Mouse (Mus musculus): ENCODE results near the gene Phlda2. TPM values are rescaled to one million over a fixed set of nuclear protein-coding genes. Genes with fewer than 3 reads are reported as not detected.
"Not testable (repeated sequence)": the region's sequence is repeated elsewhere in the genome, so short reads cannot be mapped to it uniquely, and the experiment has no call there.

The Phlda2 gene
- 0.85 and 1.4 TPM in 2 replicates for polyA plus RNA-seq (2014; fragmentation: Nextera tagmentation; extraction: Ambion mirVana)

- no peaks in the 10 kb centered on the region; the same call in 1 of the 2 replicates for H3K9me3 ChIP-seq (ENCODE audit: control insufficient read depth, low read length)
- WGBS, result 3% methylated on average over 51 of the region's 51 CpGs
- peak within 1 kb of the TSS; percentile 59 for H3K4me2 ChIP-seq (ENCODE audit: low read depth)
- peaks cover 41% of the 10 kb centered on the region for H3K27me3 ChIP-seq (ENCODE audit: control insufficient read depth, insufficient read depth, low read length)
- H3K4me3 ChIP-seq (ENCODE audit: low read depth, low read length), result peak within 1 kb of the TSS; percentile 35
- ATAC-seq (ENCODE audit: insufficient read depth, low FRiP score, low TSS enrichment) (no peak), DNase-seq (ENCODE audit: low spot score) (peak; percentile 55)
- H3K36me3 ChIP-seq (ENCODE audit: control insufficient read depth, insufficient read depth, low read length), result no peaks in the 10 kb centered on the region
- H3K27ac ChIP-seq (ENCODE audit: low read depth, low read length), result no peak within 1 kb of the TSS
- no peaks in the 10 kb centered on the region for H3K4me1 ChIP-seq (ENCODE audit: control insufficient read depth, insufficient read depth, low read length)
- H3K9ac ChIP-seq (ENCODE audit: low read length), result no peak within 1 kb of the TSS
These were observed at the start of gene Phlda2 for GRCm38 (mm10) chr7:143502418-143503200. Gene Phlda2 (minus strand): TSS chr7:143503150.

GRCm38 (mm10) chr7:143549588-143550220 lies 46.8 kb upstream of the Phlda2 start:
- peak overlapping the region; percentile 17; the same call in 1 of the 2 replicates for H3K27ac ChIP-seq (ENCODE audit: low read depth, low read length)
- DNase-seq (ENCODE audit: low spot score) (no peak), ATAC-seq (ENCODE audit: insufficient read depth, low FRiP score, low TSS enrichment) (peak; percentile 13; the same call in 1 of the 2 replicates)
- peaks cover 8% of the 10 kb centered on the region; the same call in 1 of the 2 replicates for H3K4me1 ChIP-seq (ENCODE audit: control insufficient read depth, insufficient read depth, low read length)
- no peaks in the 10 kb centered on the region for H3K9me3 ChIP-seq (ENCODE audit: control insufficient read depth, low read length)
- no peaks in the 10 kb centered on the region for H3K36me3 ChIP-seq (ENCODE audit: control insufficient read depth, insufficient read depth, low read length)
- no peaks in the 10 kb centered on the region for H3K27me3 ChIP-seq (ENCODE audit: control insufficient read depth, insufficient read depth, low read length)
- peak overlapping the region; percentile 63 for H3K4me2 ChIP-seq (ENCODE audit: low read depth)
- H3K4me3 ChIP-seq (ENCODE audit: low read depth, low read length), result peak overlapping the region; percentile 95
- H3K9ac ChIP-seq (ENCODE audit: low read length), result peak overlapping the region; percentile 62
- WGBS, result 49% methylated on average over 2 of the region's 2 CpGs

GRCm38 (mm10) chr7:143548976-143549457 lies 46.1 kb upstream of the Phlda2 start, which contains the start of gene Nap1l4:
Gene Nap1l4 (minus strand): TSS chr7:143549106.
- peak within 1 kb of the TSS; percentile 95 for H3K4me3 ChIP-seq (ENCODE audit: low read depth, low read length)
- ATAC-seq (ENCODE audit: insufficient read depth, low FRiP score, low TSS enrichment) (peak; percentile 98), DNase-seq (ENCODE audit: low spot score) (peak; percentile 97)
- H3K9ac ChIP-seq (ENCODE audit: low read length), result peak within 1 kb of the TSS; percentile 93
- H3K27me3 ChIP-seq (ENCODE audit: control insufficient read depth, insufficient read depth, low read length), result no peaks in the 10 kb centered on the region
- H3K4me2 ChIP-seq (ENCODE audit: low read depth), result peak within 1 kb of the TSS; percentile 79
- under 1% methylated on average over 39 of the region's 43 CpGs for WGBS
- H3K27ac ChIP-seq (ENCODE audit: low read depth, low read length), result peak within 1 kb of the TSS; percentile 80
- peaks cover 8% of the 10 kb centered on the region; the same call in 1 of the 2 replicates for H3K4me1 ChIP-seq (ENCODE audit: control insufficient read depth, insufficient read depth, low read length)
- no peaks in the 10 kb centered on the region for H3K9me3 ChIP-seq (ENCODE audit: control insufficient read depth, low read length)
- H3K36me3 ChIP-seq (ENCODE audit: control insufficient read depth, insufficient read depth, low read length), result no peaks in the 10 kb centered on the region

GRCm38 (mm10) chr7:143548231-143548961 lies 45.4 kb upstream of the Phlda2 start:
- peaks cover 8% of the 10 kb centered on the region; the same call in 1 of the 2 replicates for H3K4me1 ChIP-seq (ENCODE audit: control insufficient read depth, insufficient read depth, low read length)
- DNase-seq (ENCODE audit: low spot score), result peak; percentile 75
- WGBS, result under 1% methylated on average over 35 of the region's 63 CpGs
- H3K9ac ChIP-seq (ENCODE audit: low read length), result peak overlapping the region; percentile 93
- peak overlapping the region; percentile 95 for H3K4me3 ChIP-seq (ENCODE audit: low read depth, low read length)
- no peaks in the 10 kb centered on the region for H3K36me3 ChIP-seq (ENCODE audit: control insufficient read depth, insufficient read depth, low read length)
- peak overlapping the region; percentile 80 for H3K27ac ChIP-seq (ENCODE audit: low read depth, low read length)
- H3K27me3 ChIP-seq (ENCODE audit: control insufficient read depth, insufficient read depth, low read length), result no peaks in the 10 kb centered on the region
- peak; percentile 74 for ATAC-seq (ENCODE audit: insufficient read depth, low FRiP score, low TSS enrichment)
- no peaks in the 10 kb centered on the region for H3K9me3 ChIP-seq (ENCODE audit: control insufficient read depth, low read length)
- H3K4me2 ChIP-seq (ENCODE audit: low read depth), result peak overlapping the region; percentile 79

- Histone ChIP-seq H3K9me3 (ENCODE audit: control insufficient read depth, low read length) (no peaks in the 10 kb centered on the region), H3K27me3 (ENCODE audit: control insufficient read depth, insufficient read depth, low read length) (no peaks in the 10 kb centered on the region), H3K4me1 (ENCODE audit: control insufficient read depth, insufficient read depth, low read length) (peaks cover 8% of the 10 kb centered on the region; the same call in 1 of the 2 replicates), H3K27ac (ENCODE audit: low read depth, low read length) (no peak overlapping the region), H3K36me3 (ENCODE audit: control insufficient read depth, insufficient read depth, low read length) (no peaks in the 10 kb centered on the region), H3K4me3 (ENCODE audit: low read depth, low read length) (no peak overlapping the region), H3K4me2 (ENCODE audit: low read depth) (no peak overlapping the region), H3K9ac (ENCODE audit: low read length) (no peak overlapping the region)
- no peak for ATAC-seq (ENCODE audit: insufficient read depth, low FRiP score, low TSS enrichment)
- DNase-seq (ENCODE audit: low spot score), result no peak
- 78% methylated on average over 2 of the region's 2 CpGs for WGBS
These were observed 43.6 kb upstream of the Phlda2 start for GRCm38 (mm10) chr7:143546554-143546953.

- WGBS, result 94% methylated on average over 2 of the region's 2 CpGs
- no peak overlapping the region for H3K9ac ChIP-seq (ENCODE audit: low read length)
- no peak overlapping the region for H3K4me3 ChIP-seq (ENCODE audit: low read depth, low read length)
- peaks cover 8% of the 10 kb centered on the region; the same call in 1 of the 2 replicates for H3K4me1 ChIP-seq (ENCODE audit: control insufficient read depth, insufficient read depth, low read length)
- no peaks in the 10 kb centered on the region for H3K27me3 ChIP-seq (ENCODE audit: control insufficient read depth, insufficient read depth, low read length)
- no peaks in the 10 kb centered on the region for H3K9me3 ChIP-seq (ENCODE audit: control insufficient read depth, low read length)
- no peak overlapping the region for H3K4me2 ChIP-seq (ENCODE audit: low read depth)
- DNase-seq (ENCODE audit: low spot score) (peak; percentile 35), ATAC-seq (ENCODE audit: insufficient read depth, low FRiP score, low TSS enrichment) (no peak)
- H3K27ac ChIP-seq (ENCODE audit: low read depth, low read length), result no peak overlapping the region
- no peaks in the 10 kb centered on the region for H3K36me3 ChIP-seq (ENCODE audit: control insufficient read depth, insufficient read depth, low read length)
These were observed 41.4 kb upstream of the Phlda2 start for GRCm38 (mm10) chr7:143544368-143544767.

- Histone ChIP-seq H3K9ac (ENCODE audit: low read length) (no peak overlapping the region), H3K4me3 (ENCODE audit: low read depth, low read length) (no peak overlapping the region), H3K27ac (ENCODE audit: low read depth, low read length) (no peak overlapping the region), H3K36me3 (ENCODE audit: control insufficient read depth, insufficient read depth, low read length) (peaks cover 17% of the 10 kb centered on the region), H3K27me3 (ENCODE audit: control insufficient read depth, insufficient read depth, low read length) (no peaks in the 10 kb centered on the region), H3K9me3 (ENCODE audit: control insufficient read depth, low read length) (no peaks in the 10 kb centered on the region), H3K4me1 (ENCODE audit: control insufficient read depth, insufficient read depth, low read length) (no peaks in the 10 kb centered on the region), H3K4me2 (ENCODE audit: low read depth) (no peak overlapping the region)
- DNase-seq (ENCODE audit: low spot score) (no peak), ATAC-seq (ENCODE audit: insufficient read depth, low FRiP score, low TSS enrichment) (no peak)
- 92% methylated on average over 1 of the region's 1 CpGs for WGBS
These were observed 35.7 kb upstream of the Phlda2 start for GRCm38 (mm10) chr7:143538671-143539070.

- WGBS, result 94% methylated on average over 6 of the region's 6 CpGs
- DNase-seq (ENCODE audit: low spot score); H3K27ac ChIP-seq (ENCODE audit: low read depth, low read length); H3K27me3 ChIP-seq (ENCODE audit: control insufficient read depth, insufficient read depth, low read length); H3K9me3 ChIP-seq (ENCODE audit: control insufficient read depth, low read length); H3K9ac ChIP-seq (ENCODE audit: low read length); ATAC-seq (ENCODE audit: insufficient read depth, low FRiP score, low TSS enrichment); H3K4me1 ChIP-seq (ENCODE audit: control insufficient read depth, insufficient read depth, low read length); H3K4me2 ChIP-seq (ENCODE audit: low read depth); H3K4me3 ChIP-seq (ENCODE audit: low read depth, low read length): not testable (repeated sequence)
- peaks cover 17% of the 10 kb centered on the region for H3K36me3 ChIP-seq (ENCODE audit: control insufficient read depth, insufficient read depth, low read length)
These were observed 35.3 kb upstream of the Phlda2 start for GRCm38 (mm10) chr7:143538229-143538628.

Measured in neural tube, embryonic 11.5 days (tissue).